Mouse (Mus musculus): Measurements from ENCODE around the gene Mdc1.

DNA sequence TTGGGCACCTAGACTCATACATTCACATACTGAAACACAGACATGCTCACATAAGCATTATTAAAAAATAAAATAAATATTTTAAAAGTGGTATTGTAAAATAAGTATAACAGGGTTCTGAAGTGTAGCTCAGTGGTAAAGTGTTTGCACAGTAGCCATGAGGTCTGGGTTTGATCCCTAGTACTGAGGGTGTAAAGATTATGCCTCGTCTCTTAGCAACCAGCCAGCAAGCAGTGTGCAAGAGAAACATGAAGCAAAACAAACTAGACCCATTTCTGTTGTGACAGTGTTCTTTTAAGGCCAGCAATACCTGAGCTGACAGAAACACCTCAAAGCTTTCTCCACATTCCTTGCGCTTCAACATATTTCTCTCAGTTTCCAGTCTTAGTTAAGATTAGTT, 40.4 kb upstream of the Mdc1 start:
- TF ChIP-seq CTCF (IDR thresholded peaks at IDR 0.05; ENCODE audit: low read depth), result no peak
- no peak for TF ChIP-seq EP300 (IDR thresholded peaks at IDR 0.05; ENCODE audit: low read depth)

Data from liver, postnatal 0 days (tissue).